Mouse (Mus musculus) heart, postnatal 0 days (tissue): ENCODE results near the gene Rfx1.

Experiments used
- CTCF ChIP-seq: IDR thresholded peaks from 2 replicates; pipeline ENCODE4 v1.5.1; 2016; ENCODE audit warnings: antibody characterized with exemption, control low read depth, low read depth
- EP300 ChIP-seq: IDR thresholded peaks from 2 replicates; pipeline ENCODE4 v1.6.1; 2016; ENCODE audit warnings: antibody characterized with exemption, low read depth

DNA sequence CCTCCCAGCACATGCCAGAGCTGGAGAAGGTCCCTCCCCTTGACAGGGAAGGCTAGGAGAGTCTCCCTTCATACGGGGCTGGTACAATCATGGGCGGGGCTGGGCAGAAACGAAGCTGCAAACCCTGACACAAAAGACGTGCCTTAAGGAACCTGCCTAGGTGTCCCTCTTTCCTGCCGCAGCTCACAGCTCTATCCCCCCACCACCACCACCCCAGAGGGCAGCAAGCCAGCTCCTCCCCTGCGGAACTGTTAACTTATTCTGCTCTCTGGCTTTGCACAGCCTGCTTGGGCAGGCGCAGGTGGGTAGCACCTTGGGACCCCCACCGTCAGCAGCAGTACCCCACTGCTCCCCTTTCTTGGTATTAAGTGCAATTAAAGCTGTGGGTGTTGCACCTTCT lies 29.4 kb downstream of the Rfx1 start:
- TF ChIP-seq EP300 = no peak
- no peak for TF ChIP-seq CTCF
